Mouse (Mus musculus) thymus, adult 2 months (tissue): ENCODE data around the gene Ccdc58.

ENCODE experiments used
- CTCF ChIP-seq: fragments of 200-500 bp; IDR thresholded peaks from 2 replicates; pipeline ENCODE4 v1.5.1; 2012; ENCODE audit warnings: mild to moderate bottlenecking, control low read depth, low read length, moderate library complexity, borderline replicate concordance; ENCODE audit not compliant: control insufficient read depth, poor library complexity, insufficient read depth; ENCODE audit errors: extremely low read depth
- POLR2A ChIP-seq: fragments of 200-500 bp; IDR thresholded peaks from 2 replicates; pipeline ENCODE4 v1.6.1; 2012; ENCODE audit warnings: mild to moderate bottlenecking, low read length, control low read depth, moderate library complexity; ENCODE audit not compliant: control insufficient read depth, poor library complexity, insufficient read depth; ENCODE audit errors: extremely low read depth

- TF ChIP-seq CTCF (no peak), POLR2A (no peak)
Observed at GRCm38 (mm10) chr16:36072410-36073011, 1.0 kb downstream of the Ccdc58 start.
